Mouse (Mus musculus): ENCODE data around the gene Tbc1d4. TPM values are rescaled to one million over a fixed set of nuclear protein-coding genes. Genes with fewer than 3 reads are reported as not detected.

Tbc1d4 gene
- polyA plus RNA-seq, 1 experiment = 9.0 TPM

GRCm38 (mm10) chr14:101488264-101488810 is 120.7 kb downstream of the Tbc1d4 start:
- TF ChIP-seq CTCF (IDR thresholded peaks at IDR 0.05; ENCODE audit: borderline replicate concordance, extremely low read depth, insufficient read depth, insufficient read length) = no peak
- no peak for TF ChIP-seq POLR2A (IDR thresholded peaks at IDR 0.05; ENCODE audit: borderline replicate concordance, extremely low read depth, insufficient read depth, insufficient read length, poor library complexity, severe bottlenecking)
- no peak for DNase-seq (ENCODE audit: low read depth)

- no peak for DNase-seq (ENCODE audit: low read depth)
- no peak for TF ChIP-seq CTCF (IDR thresholded peaks at IDR 0.05; ENCODE audit: borderline replicate concordance, extremely low read depth, insufficient read depth, insufficient read length)
- TF ChIP-seq POLR2A (IDR thresholded peaks at IDR 0.05; ENCODE audit: borderline replicate concordance, extremely low read depth, insufficient read depth, insufficient read length, poor library complexity, severe bottlenecking) = no peak
Measured at GRCm38 (mm10) chr14:101486550-101486949, 122.4 kb downstream of the Tbc1d4 start.

- TF ChIP-seq POLR2A (IDR thresholded peaks at IDR 0.05; ENCODE audit: borderline replicate concordance, extremely low read depth, insufficient read depth, insufficient read length, poor library complexity, severe bottlenecking) (no peak), CTCF (IDR thresholded peaks at IDR 0.05; ENCODE audit: borderline replicate concordance, extremely low read depth, insufficient read depth, insufficient read length) (no peak)
- DNase-seq (ENCODE audit: low read depth) = peak; percentile 22
Measured at GRCm38 (mm10) chr14:101483230-101483629, 125.8 kb downstream of the Tbc1d4 start.

DNA sequence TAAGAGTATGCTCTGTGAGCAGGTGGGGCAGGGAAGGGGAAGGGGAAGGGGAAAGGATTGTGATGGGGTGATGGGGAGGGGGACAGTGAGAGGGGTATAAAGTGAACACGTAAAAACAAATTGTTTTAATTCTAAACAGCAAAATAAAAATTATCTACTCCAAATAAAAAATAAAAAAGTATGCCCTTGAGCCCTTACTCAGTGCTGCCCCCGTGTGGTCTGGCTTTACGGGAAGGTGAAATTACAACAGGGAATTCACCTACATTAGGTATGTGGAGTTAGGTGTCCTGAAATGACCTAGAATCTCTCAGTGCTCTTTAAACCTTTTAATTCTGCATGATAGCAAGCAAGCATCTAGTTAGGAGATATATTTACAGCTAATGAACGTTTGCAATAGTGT is 126.7 kb downstream of the Tbc1d4 start:
- DNase-seq (ENCODE audit: low read depth) = no peak

GRCm38 (mm10) chr14:101481165-101481564 is 127.8 kb downstream of the Tbc1d4 start:
- no peak for TF ChIP-seq POLR2A (IDR thresholded peaks at IDR 0.05; ENCODE audit: borderline replicate concordance, extremely low read depth, insufficient read depth, insufficient read length, poor library complexity, severe bottlenecking)
- no peak for TF ChIP-seq CTCF (IDR thresholded peaks at IDR 0.05; ENCODE audit: borderline replicate concordance, extremely low read depth, insufficient read depth, insufficient read length)

More for the DNA sequence above, 126.7 kb downstream of the Tbc1d4 start:
- TF ChIP-seq CTCF (IDR thresholded peaks at IDR 0.05; ENCODE audit: borderline replicate concordance, extremely low read depth, insufficient read depth, insufficient read length) (peak; percentile 59; the same call in 1 of the 2 replicates), POLR2A (IDR thresholded peaks at IDR 0.05; ENCODE audit: borderline replicate concordance, extremely low read depth, insufficient read depth, insufficient read length, poor library complexity, severe bottlenecking) (no peak)

DNA sequence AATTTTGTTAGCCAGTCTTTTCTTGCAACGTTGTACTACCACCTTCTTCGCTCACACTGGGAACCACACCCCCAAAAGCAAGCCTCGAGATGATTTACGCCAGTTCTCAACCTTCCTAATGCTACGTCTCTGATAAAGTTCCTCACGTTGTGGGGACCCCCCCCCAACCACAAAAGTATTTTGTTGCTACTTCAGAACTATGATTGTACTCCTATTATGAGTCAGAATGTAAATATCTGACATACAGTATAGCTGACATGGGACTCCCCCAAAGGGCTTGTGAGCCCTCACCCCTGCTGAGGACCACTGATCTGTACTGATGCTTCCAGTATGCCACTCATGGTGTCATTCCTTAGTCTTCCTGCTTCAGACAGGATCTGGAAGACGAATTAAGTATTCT is 128.4 kb downstream of the Tbc1d4 start:
- DNase-seq (ENCODE audit: low read depth) = no peak
- TF ChIP-seq CTCF (IDR thresholded peaks at IDR 0.05; ENCODE audit: borderline replicate concordance, extremely low read depth, insufficient read depth, insufficient read length) (no peak), POLR2A (IDR thresholded peaks at IDR 0.05; ENCODE audit: borderline replicate concordance, extremely low read depth, insufficient read depth, insufficient read length, poor library complexity, severe bottlenecking) (no peak)

More at GRCm38 (mm10) chr14:101481165-101481564, 127.8 kb downstream of the Tbc1d4 start:
- no peak for DNase-seq (ENCODE audit: low read depth)

- no peak for TF ChIP-seq CTCF (IDR thresholded peaks at IDR 0.05; ENCODE audit: borderline replicate concordance, extremely low read depth, insufficient read depth, insufficient read length)
- no peak for TF ChIP-seq POLR2A (IDR thresholded peaks at IDR 0.05; ENCODE audit: borderline replicate concordance, extremely low read depth, insufficient read depth, insufficient read length, poor library complexity, severe bottlenecking)
- DNase-seq (ENCODE audit: low read depth) = no peak
Measured at GRCm38 (mm10) chr14:101477827-101478220, 131.2 kb downstream of the Tbc1d4 start.

GRCm38 (mm10) chr14:101477081-101477826 is 131.7 kb downstream of the Tbc1d4 start:
- DNase-seq (ENCODE audit: low read depth) = no peak
- no peak for TF ChIP-seq POLR2A (IDR thresholded peaks at IDR 0.05; ENCODE audit: borderline replicate concordance, extremely low read depth, insufficient read depth, insufficient read length, poor library complexity, severe bottlenecking)

- TF ChIP-seq POLR2A (IDR thresholded peaks at IDR 0.05; ENCODE audit: borderline replicate concordance, extremely low read depth, insufficient read depth, insufficient read length, poor library complexity, severe bottlenecking) = no peak
- TF ChIP-seq CTCF (IDR thresholded peaks at IDR 0.05; ENCODE audit: borderline replicate concordance, extremely low read depth, insufficient read depth, insufficient read length) = no peak
- DNase-seq (ENCODE audit: low read depth) = no peak
Measured at GRCm38 (mm10) chr14:101469475-101470093, 139.4 kb downstream of the Tbc1d4 start.

- no peak for TF ChIP-seq POLR2A (IDR thresholded peaks at IDR 0.05; ENCODE audit: borderline replicate concordance, extremely low read depth, insufficient read depth, insufficient read length, poor library complexity, severe bottlenecking)
- TF ChIP-seq CTCF (IDR thresholded peaks at IDR 0.05; ENCODE audit: borderline replicate concordance, extremely low read depth, insufficient read depth, insufficient read length) = no peak
Measured at GRCm38 (mm10) chr14:101468143-101468542, 140.8 kb downstream of the Tbc1d4 start.

GRCm38 (mm10) chr14:101467532-101467931 is 141.5 kb downstream of the Tbc1d4 start:
- no peak for DNase-seq (ENCODE audit: low read depth)
- no peak for TF ChIP-seq POLR2A (IDR thresholded peaks at IDR 0.05; ENCODE audit: borderline replicate concordance, extremely low read depth, insufficient read depth, insufficient read length, poor library complexity, severe bottlenecking)
- TF ChIP-seq CTCF (IDR thresholded peaks at IDR 0.05; ENCODE audit: borderline replicate concordance, extremely low read depth, insufficient read depth, insufficient read length) = no peak

More at GRCm38 (mm10) chr14:101468143-101468542, 140.8 kb downstream of the Tbc1d4 start:
- no peak for DNase-seq (ENCODE audit: low read depth)

All from brain, embryonic 14.5 days (tissue).